Mouse (Mus musculus) kidney, postnatal 25 days (tissue): Measurements from ENCODE around the gene Hint1.
"Not testable (repeated sequence)": the region's sequence is repeated elsewhere in the genome, so short reads cannot be mapped to it uniquely, and the experiment has no call there.

Experiments
- DNase-seq, 2 experiments: peaks; one replicate each; pipeline ENCODE4 v3.0.0; 2021; ENCODE audit warnings: mixed read lengths in 2 of 2

Gene Hint1

GRCm38 (mm10) chr11:54866119-54867048, at the start of gene Hint1:
Hint1 (plus strand) TSS chr11:54866383.
- peak; percentile 89 to 94 for DNase-seq

- DNase-seq = no peak
These were observed 48.7 kb upstream of the Hint1 start for GRCm38 (mm10) chr11:54817449-54817848.

- no peak for DNase-seq
These were observed 46.7 kb upstream of the Hint1 start for GRCm38 (mm10) chr11:54819489-54819888.

- no peak for DNase-seq
These were observed 42.7 kb upstream of the Hint1 start for GRCm38 (mm10) chr11:54823467-54823866.

DNA sequence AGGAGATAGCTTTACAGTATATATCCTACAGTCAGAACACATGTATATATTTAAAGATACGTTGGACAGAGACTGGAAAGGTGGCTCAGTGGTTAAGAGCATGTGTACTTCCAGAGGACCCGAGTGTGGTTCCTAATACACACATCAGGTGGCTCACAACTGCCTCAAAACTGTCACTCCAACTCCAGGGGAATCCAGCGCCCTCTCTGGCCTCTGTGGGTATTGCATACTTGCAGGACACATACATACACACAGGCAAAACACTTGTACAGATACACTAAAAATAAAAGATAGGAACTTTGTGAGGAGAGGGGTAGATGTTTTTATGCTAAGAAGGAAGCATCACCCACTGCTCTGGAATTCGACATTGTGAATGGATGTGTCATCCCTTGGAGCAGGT, 40.4 kb upstream of the Hint1 start:
- DNase-seq = no peak

- no peak for DNase-seq
These were observed 39.4 kb upstream of the Hint1 start for GRCm38 (mm10) chr11:54826819-54827218.

GRCm38 (mm10) chr11:54833833-54834232, 32.4 kb upstream of the Hint1 start:
- DNase-seq = no peak

GRCm38 (mm10) chr11:54834596-54834995, 31.6 kb upstream of the Hint1 start:
- DNase-seq = no peak

DNA sequence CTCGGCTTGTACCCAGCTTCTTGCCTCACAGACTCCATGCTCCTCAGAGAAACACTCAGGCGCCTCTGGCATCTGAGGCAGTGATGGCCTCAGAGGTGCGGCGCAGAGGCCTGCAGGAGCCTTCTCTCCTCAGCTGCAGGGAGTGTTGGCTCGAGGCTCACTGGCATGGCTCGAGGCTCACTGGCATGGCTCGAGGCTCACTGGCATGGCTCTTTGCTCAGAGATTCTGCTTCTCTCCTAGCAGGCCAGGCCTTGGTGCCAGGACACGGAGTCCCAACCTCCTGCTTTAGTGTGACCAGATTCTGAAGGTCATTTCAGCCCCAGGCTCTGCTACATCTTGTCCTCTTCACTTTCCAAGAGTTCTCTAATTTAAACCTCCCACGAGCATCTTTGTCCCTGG, 30.1 kb upstream of the Hint1 start:
- peak; percentile 60 to 63 for DNase-seq

- no peak for DNase-seq
These were observed 26.5 kb upstream of the Hint1 start for GRCm38 (mm10) chr11:54839696-54840095.

GRCm38 (mm10) chr11:54840891-54841290, 25.3 kb upstream of the Hint1 start:
- no peak for DNase-seq

- DNase-seq = no peak
These were observed 21.8 kb upstream of the Hint1 start for GRCm38 (mm10) chr11:54844424-54844823.

GRCm38 (mm10) chr11:54844959-54845358, 21.2 kb upstream of the Hint1 start:
- no peak for DNase-seq

- no peak for DNase-seq
These were observed 20.4 kb upstream of the Hint1 start for GRCm38 (mm10) chr11:54845470-54846442.

DNA sequence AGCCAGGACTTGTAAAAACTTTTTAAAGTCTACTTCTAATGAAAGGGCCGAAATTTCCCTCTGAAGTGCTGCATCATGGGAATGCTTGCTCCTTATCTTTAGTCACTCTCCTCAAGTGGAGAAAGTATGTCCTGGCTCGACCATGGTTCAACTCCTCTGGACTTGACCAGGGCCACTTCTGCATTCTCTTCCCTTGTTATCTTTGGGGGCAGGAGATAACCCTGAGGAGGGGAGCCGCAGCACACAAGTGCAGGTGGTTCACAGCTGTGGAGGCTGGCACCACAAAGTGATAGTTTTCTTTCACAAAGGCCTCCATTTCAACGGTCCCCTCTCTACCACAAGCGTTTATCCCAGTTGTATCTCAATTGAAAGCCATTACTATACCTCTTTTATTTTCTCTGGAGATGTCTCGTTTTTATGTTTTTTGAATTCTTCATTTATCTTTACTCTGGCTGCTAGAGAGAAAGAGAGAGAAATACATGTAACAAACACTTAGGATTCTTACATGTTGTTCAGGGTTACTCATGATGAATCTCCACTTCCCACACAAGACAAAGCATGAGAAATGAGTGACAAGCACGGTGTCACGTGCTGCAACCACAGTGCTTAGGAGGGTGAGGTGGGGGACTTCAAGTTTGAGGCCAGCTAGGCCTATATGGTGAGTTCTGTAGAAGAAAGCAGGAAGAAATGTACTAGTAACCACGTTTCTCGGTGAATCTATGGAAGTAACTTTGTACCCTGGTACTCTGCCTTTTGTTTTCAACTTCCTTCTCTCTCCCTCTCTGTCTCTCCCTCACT, 16.0 kb upstream of the Hint1 start:
- DNase-seq = no peak

GRCm38 (mm10) chr11:54851656-54852055, 14.5 kb upstream of the Hint1 start:
- DNase-seq = no peak

- DNase-seq = not testable (repeated sequence)
These were observed 7.3 kb upstream of the Hint1 start for GRCm38 (mm10) chr11:54858880-54859279.

DNA sequence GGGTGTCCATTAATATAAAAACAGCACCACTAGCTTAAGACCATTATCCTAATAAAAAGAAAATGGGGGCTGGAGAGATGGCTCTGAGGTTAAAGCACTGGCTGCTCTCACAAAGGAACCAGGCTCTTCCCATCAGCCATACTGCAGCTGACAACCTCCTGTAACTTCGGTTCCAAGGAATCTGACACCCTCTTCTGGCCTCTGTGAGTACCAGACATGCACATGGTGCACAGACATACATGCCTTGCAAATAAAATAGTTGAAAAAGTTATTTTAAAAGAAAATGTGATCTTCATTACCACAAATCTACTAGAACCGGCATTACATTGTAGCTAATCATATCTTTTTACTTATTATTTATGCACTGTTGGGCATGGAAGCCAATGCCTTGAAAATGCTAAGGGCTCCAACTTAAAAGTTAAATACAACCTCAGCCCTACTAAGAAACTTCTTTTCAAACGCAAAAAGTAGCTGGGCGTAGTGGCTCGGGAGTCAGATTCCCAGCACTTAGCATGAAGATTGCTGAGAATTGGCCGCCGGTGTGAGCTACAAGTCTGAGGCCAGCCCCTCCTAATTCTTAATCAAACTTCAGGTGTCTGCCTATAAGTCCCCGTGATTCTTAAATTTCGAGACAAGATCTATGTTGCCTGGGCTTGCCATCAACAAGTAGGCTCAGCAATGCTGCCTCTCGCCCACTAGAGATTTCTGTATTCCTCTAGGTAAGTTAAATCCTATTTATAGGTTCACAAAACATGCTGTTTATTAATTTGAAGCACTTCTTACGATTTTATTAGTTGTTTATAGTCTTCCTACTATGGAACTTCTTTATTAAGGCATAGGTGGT, 6.6 kb upstream of the Hint1 start:
- DNase-seq = peak; percentile 41 to 51

DNA sequence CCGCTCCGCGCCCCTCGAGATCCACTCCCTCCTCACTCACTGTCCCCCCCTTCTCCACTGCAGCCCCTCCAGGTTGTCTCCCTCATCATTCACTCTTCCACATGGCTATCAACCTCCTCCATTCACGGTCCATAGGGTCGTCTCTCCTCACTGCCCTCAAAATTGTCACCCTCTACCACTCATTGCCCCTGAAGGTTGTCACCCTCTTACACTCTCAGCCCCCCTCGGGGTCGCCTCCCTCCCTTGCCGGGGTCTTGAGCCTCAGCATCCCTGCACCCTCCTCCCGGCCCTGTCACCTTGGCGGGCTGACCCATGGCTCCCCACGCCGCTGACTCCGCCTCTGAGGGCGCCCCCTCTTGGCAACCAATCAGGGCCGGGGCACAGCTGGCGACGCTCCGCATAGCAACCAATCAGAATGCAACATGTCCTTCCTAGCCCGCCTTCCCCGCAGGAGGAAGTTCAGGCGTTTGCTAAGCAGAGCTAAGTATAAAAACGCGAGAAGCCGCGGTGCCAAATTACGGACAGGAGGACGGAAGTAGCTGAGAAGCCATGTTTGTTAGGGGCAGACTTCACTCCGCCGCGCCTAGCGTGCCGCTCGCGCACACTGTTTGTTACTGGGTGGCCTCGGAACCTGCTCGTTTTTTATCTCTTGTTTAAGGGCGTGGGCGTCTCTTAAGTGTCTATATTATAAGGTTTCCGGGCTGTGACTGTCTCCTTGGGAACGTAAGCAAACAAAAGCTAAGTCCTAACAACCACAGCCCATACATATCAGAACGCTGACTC, 5.7 kb upstream of the Hint1 start, which contains the start of gene Lyrm7:
Gene Lyrm7 (minus strand): TSS at position 661 of the 783 bp plus-strand sequence.
- peak; percentile 98 to 99 for DNase-seq
